Mouse (Mus musculus): ENCODE results near the gene Hypk.
"Not testable (repeated sequence)": the region's sequence is repeated elsewhere in the genome, so short reads cannot be mapped to it uniquely, and the experiment has no call there.

DNA sequence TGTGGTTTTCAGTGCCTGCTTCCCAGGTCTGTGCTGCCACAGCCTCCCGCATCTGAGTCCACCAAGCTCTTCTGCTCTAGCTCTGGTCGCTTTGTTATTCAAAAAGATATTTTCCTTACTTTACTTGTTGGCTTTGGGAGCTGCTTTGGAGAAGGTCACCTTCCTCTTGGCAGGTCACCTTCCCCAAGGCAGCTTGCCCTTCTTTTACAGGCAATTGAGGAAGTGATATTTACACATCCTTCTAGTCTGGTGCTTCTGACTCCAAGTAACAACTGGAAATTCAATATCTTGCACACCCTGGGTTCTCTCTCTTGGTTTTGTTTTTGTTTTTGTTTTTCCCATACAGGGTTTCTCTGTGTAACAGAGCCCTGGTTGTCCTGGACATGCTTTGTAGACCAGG, 31.3 kb downstream of the Hypk start:
- not testable (repeated sequence) for TF ChIP-seq POLR2A (IDR thresholded peaks at IDR 0.05; ENCODE audit: borderline replicate concordance, control insufficient read depth, low read depth, low read length); CTCF (IDR thresholded peaks at IDR 0.05; ENCODE audit: control insufficient read depth, insufficient read depth, low read length)
